Mouse (Mus musculus) MEL (cell line): ENCODE data around the gene Hps4. TPM values are rescaled to one million over a fixed set of nuclear protein-coding genes. Genes with fewer than 3 reads are reported as not detected.

ENCODE experiments used
- DNase-seq: peaks from one replicate; pipeline ENCODE4 v3.0.0; 2011; ENCODE audit warnings: low read depth, low spot score
- H3K27ac ChIP-seq: 2 replicates; pipeline ENCODE4 v1.5.1; 2012; ENCODE audit warnings: low read depth, mild to moderate bottlenecking, control low read depth, low read length, moderate library complexity; ENCODE audit not compliant: control insufficient read depth
- H3K27me3 ChIP-seq, 2 experiments: fragments of 150-350 bp in 1 of 2; sonication (generic) in 1 of 2; 2 replicates each; pipeline ENCODE4 v1.6.1; 2012; ENCODE audit warnings: low read length in 2 of 2, mild to moderate bottlenecking in 2 of 2, improper control_type of control experiment in 1 of 2, moderate library complexity in 1 of 2; ENCODE audit not compliant: insufficient read depth in 2 of 2, control insufficient read depth in 1 of 2
- H3K36me3 ChIP-seq, 2 experiments: 2 replicates each; pipeline ENCODE4 v1.6.1; 2012 to 2014; ENCODE audit warnings: low read length in 2 of 2, improper control_type of control experiment in 1 of 2, inconsistent platforms in 1 of 2, mild to moderate bottlenecking in 1 of 2; ENCODE audit not compliant: insufficient read depth in 2 of 2, control insufficient read depth in 1 of 2
- H3K4me1 ChIP-seq, 2 experiments: fragments of 150-350 bp in 1 of 2; sonication (generic) in 1 of 2; 2 replicates each; pipeline ENCODE4 v1.6.1; 2012; ENCODE audit warnings: low read length in 2 of 2, improper control_type of control experiment in 1 of 2, mild to moderate bottlenecking in 1 of 2; ENCODE audit not compliant: insufficient read depth in 2 of 2, control insufficient read depth in 1 of 2
- H3K4me3 ChIP-seq, 2 experiments: fragments of 150-350 bp in 1 of 2; sonication (generic) in 1 of 2; 2 replicates each; pipeline ENCODE4 v1.5.1; 2012; ENCODE audit warnings: low read depth in 2 of 2, low read length in 2 of 2, mild to moderate bottlenecking in 2 of 2, moderate library complexity in 2 of 2, control low read depth in 1 of 2, improper control_type of control experiment in 1 of 2; ENCODE audit not compliant: control insufficient read depth in 1 of 2, insufficient read depth in 1 of 2
- H3K79me2 ChIP-seq: 2 replicates; pipeline ENCODE4 v1.6.1; 2012; ENCODE audit warnings: mild to moderate bottlenecking, low read length, moderate library complexity; ENCODE audit not compliant: control insufficient read depth, poor library complexity, insufficient read depth
- H3K9ac ChIP-seq: 2 replicates; pipeline ENCODE4 v1.6.1; 2012; ENCODE audit warnings: low read depth, mild to moderate bottlenecking, control low read depth, low read length, moderate library complexity; ENCODE audit not compliant: control insufficient read depth, poor library complexity, severe bottlenecking
- H3K9me3 ChIP-seq: fragments of 150-350 bp; sonication (generic); replicated peaks from 2 replicates; pipeline ENCODE4 v1.6.1; 2012; ENCODE audit warnings: mild to moderate bottlenecking, low read length, improper control_type of control experiment, moderate library complexity; ENCODE audit not compliant: insufficient read depth
- BHLHE40 ChIP-seq: IDR thresholded peaks from 2 replicates; pipeline ENCODE4 v1.6.1; 2012; ENCODE audit warnings: low read depth, mild to moderate bottlenecking, inconsistent platforms, low read length, improper control_type of control experiment, borderline replicate concordance
- CHD2 ChIP-seq: IDR thresholded peaks from 2 replicates; pipeline ENCODE4 v1.6.1; 2011; ENCODE audit warnings: low read length, improper control_type of control experiment
- CTCF ChIP-seq, 3 experiments: IDR thresholded peaks in 2 of 3; conservative IDR thresholded peaks in 1 of 3; 2 replicates each; pipeline ENCODE4 v1.5.1; 2011 to 2012; ENCODE audit warnings: low read length in 3 of 3, low read depth in 2 of 3, mild to moderate bottlenecking in 2 of 3, improper control_type of control experiment in 1 of 3, inconsistent platforms in 1 of 3, mixed read lengths in 1 of 3, moderate library complexity in 1 of 3; ENCODE audit not compliant: control insufficient read depth in 1 of 3, insufficient read depth in 1 of 3, poor library complexity in 1 of 3, severe bottlenecking in 1 of 3
- ELF1 ChIP-seq: IDR thresholded peaks from 2 replicates; pipeline ENCODE4 v1.6.1; 2014; ENCODE audit warnings: low read depth, mild to moderate bottlenecking, inconsistent platforms, low read length, improper control_type of control experiment, moderate library complexity
- EP300 ChIP-seq, 2 experiments: IDR thresholded peaks; 2 replicates each; pipeline ENCODE4 v1.6.1; 2011; ENCODE audit warnings: improper control_type of control experiment in 2 of 2, low read length in 2 of 2, low read depth in 1 of 2, mild to moderate bottlenecking in 1 of 2
- ETS1 ChIP-seq: IDR thresholded peaks from 2 replicates; pipeline ENCODE4 v1.6.1; 2012; ENCODE audit warnings: low read depth, mild to moderate bottlenecking, inconsistent platforms, low read length, improper control_type of control experiment, moderate library complexity
- GABPA ChIP-seq: IDR thresholded peaks from 2 replicates; pipeline ENCODE4 v1.6.1; 2012; ENCODE audit warnings: low read depth, mild to moderate bottlenecking, inconsistent platforms, low read length, improper control_type of control experiment, moderate library complexity
- GATA1 ChIP-seq: IDR thresholded peaks from 2 replicates; pipeline ENCODE4 v1.6.1; 2011; ENCODE audit warnings: low read depth, low read length, improper control_type of control experiment
- JUND ChIP-seq: IDR thresholded peaks from 2 replicates; pipeline ENCODE4 v1.6.1; 2011; ENCODE audit warnings: low read depth, mild to moderate bottlenecking, improper control_type of control experiment, low read length
- KAT2A ChIP-seq: conservative IDR thresholded peaks from 2 replicates; pipeline ENCODE4 v1.6.1; 2012; ENCODE audit warnings: low read depth, low read length, improper control_type of control experiment, inconsistent platforms
- MAFK ChIP-seq: IDR thresholded peaks from 2 replicates; pipeline ENCODE4 v1.6.1; 2011; ENCODE audit warnings: low read depth, mild to moderate bottlenecking, low read length, improper control_type of control experiment, borderline replicate concordance
- MXI1 ChIP-seq: IDR thresholded peaks from 2 replicates; pipeline ENCODE4 v1.6.1; 2011; ENCODE audit warnings: mild to moderate bottlenecking, low read depth, low read length, improper control_type of control experiment
- MYC ChIP-seq: IDR thresholded peaks from 2 replicates; pipeline ENCODE4 v1.6.1; 2011; ENCODE audit warnings: low read depth, mild to moderate bottlenecking, low read length, improper control_type of control experiment, moderate library complexity
- NRF1 ChIP-seq: IDR thresholded peaks from 2 replicates; pipeline ENCODE4 v1.6.1; 2014; ENCODE audit warnings: low read depth, mild to moderate bottlenecking, inconsistent platforms, low read length, improper control_type of control experiment, moderate library complexity; ENCODE audit not compliant: poor library complexity, insufficient read depth, severe bottlenecking
- POLR2A ChIP-seq, 2 experiments: IDR thresholded peaks; 2 replicates each; pipeline ENCODE4 v1.6.1; 2011 to 2012; ENCODE audit warnings: low read length in 2 of 2, mild to moderate bottlenecking in 2 of 2, control low read depth in 1 of 2, improper control_type of control experiment in 1 of 2, low read depth in 1 of 2, moderate library complexity in 1 of 2; ENCODE audit not compliant: control insufficient read depth in 1 of 2, insufficient read depth in 1 of 2, poor library complexity in 1 of 2
- POLR2AphosphoS2 ChIP-seq: IDR thresholded peaks from 2 replicates; pipeline ENCODE4 v1.6.1; 2011; ENCODE audit warnings: low read length, improper control_type of control experiment
- POLR2AphosphoS5 ChIP-seq: IDR thresholded peaks from 2 replicates; pipeline ENCODE4 v1.6.1; 2012; ENCODE audit warnings: low read depth, borderline replicate concordance, mild to moderate bottlenecking, inconsistent platforms, low read length, moderate library complexity, mixed read lengths
- RAD21 ChIP-seq: IDR thresholded peaks from 2 replicates; pipeline ENCODE4 v1.6.1; 2011; ENCODE audit warnings: mild to moderate bottlenecking, low read depth, low read length, improper control_type of control experiment
- SIN3A ChIP-seq: IDR thresholded peaks from 2 replicates; pipeline ENCODE4 v1.6.1; 2012; ENCODE audit warnings: low read length, improper control_type of control experiment, inconsistent platforms
- SMC3 ChIP-seq: IDR thresholded peaks from 2 replicates; pipeline ENCODE4 v1.6.1; 2011; ENCODE audit warnings: low read depth, low read length, improper control_type of control experiment
- TAL1 ChIP-seq: IDR thresholded peaks from 2 replicates; pipeline ENCODE4 v1.6.1; 2012; ENCODE audit warnings: mild to moderate bottlenecking, inconsistent platforms, low read length, moderate library complexity, mixed read lengths
- TBP ChIP-seq: IDR thresholded peaks from 2 replicates; pipeline ENCODE4 v1.8.0; 2011; ENCODE audit warnings: low read depth, low read length, improper control_type of control experiment
- TCF12 ChIP-seq: IDR thresholded peaks from 2 replicates; pipeline ENCODE4 v1.6.1; 2014; ENCODE audit warnings: low read depth, mild to moderate bottlenecking, inconsistent platforms, low read length, improper control_type of control experiment, moderate library complexity
- USF1 ChIP-seq: IDR thresholded peaks from 2 replicates; pipeline ENCODE4 v1.6.1; 2014; ENCODE audit warnings: low read depth, mild to moderate bottlenecking, inconsistent platforms, low read length, improper control_type of control experiment, moderate library complexity
- USF2 ChIP-seq, 2 experiments: IDR thresholded peaks; 2 replicates each; pipeline ENCODE4 v1.6.1; 2011 to 2012; ENCODE audit warnings: improper control_type of control experiment in 2 of 2, low read length in 2 of 2, borderline replicate concordance in 1 of 2, inconsistent platforms in 1 of 2, low read depth in 1 of 2, mild to moderate bottlenecking in 1 of 2; ENCODE audit not compliant: insufficient read depth in 1 of 2
- ZC3H11A ChIP-seq: IDR thresholded peaks from 2 replicates; pipeline ENCODE4 v1.6.1; 2012; ENCODE audit warnings: low read depth, mild to moderate bottlenecking, inconsistent platforms, low read length, improper control_type of control experiment
- ZKSCAN1 ChIP-seq: IDR thresholded peaks from 2 replicates; pipeline ENCODE4 v1.6.1; 2012; ENCODE audit warnings: low read depth, mild to moderate bottlenecking, inconsistent platforms, low read length, improper control_type of control experiment, moderate library complexity
- ZMIZ1 ChIP-seq: IDR thresholded peaks from 2 replicates; pipeline ENCODE4 v1.6.1; 2012; ENCODE audit warnings: low read depth, mild to moderate bottlenecking, inconsistent platforms, low read length, improper control_type of control experiment, moderate library complexity
- ZNF384 ChIP-seq: IDR thresholded peaks from 2 replicates; pipeline ENCODE4 v1.6.1; 2012; ENCODE audit warnings: low read depth, mild to moderate bottlenecking, inconsistent platforms, low read length, improper control_type of control experiment
- polyA plus RNA-seq, 2 experiments: library from polyadenylated mRNA; stranded (reverse) in 1 of 2; unstranded in 1 of 2; fragments of >175 nt in 1 of 2; fragments of >200 nt in 1 of 2; gene quantifications; 2 replicates each; pipeline versions ENCODE4 v1.2.1 to v1.2.4; 2012; ENCODE audit warnings: low replicate concordance in 2 of 2, low read depth in 1 of 2; ENCODE audit not compliant: insufficient read length in 2 of 2, insufficient read depth in 1 of 2, missing spikeins in 1 of 2
- total RNA-seq: library from RNA; depleted of rRNA; stranded (reverse); fragments of 300-350 nt; gene quantifications from 2 replicates; pipeline ENCODE4 v1.2.3, GENCODE M21; 2012

The Hps4 gene
- total and polyA plus RNA-seq, 3 experiments, result 37.1 to 41.7 TPM; not detected in 1

DNA sequence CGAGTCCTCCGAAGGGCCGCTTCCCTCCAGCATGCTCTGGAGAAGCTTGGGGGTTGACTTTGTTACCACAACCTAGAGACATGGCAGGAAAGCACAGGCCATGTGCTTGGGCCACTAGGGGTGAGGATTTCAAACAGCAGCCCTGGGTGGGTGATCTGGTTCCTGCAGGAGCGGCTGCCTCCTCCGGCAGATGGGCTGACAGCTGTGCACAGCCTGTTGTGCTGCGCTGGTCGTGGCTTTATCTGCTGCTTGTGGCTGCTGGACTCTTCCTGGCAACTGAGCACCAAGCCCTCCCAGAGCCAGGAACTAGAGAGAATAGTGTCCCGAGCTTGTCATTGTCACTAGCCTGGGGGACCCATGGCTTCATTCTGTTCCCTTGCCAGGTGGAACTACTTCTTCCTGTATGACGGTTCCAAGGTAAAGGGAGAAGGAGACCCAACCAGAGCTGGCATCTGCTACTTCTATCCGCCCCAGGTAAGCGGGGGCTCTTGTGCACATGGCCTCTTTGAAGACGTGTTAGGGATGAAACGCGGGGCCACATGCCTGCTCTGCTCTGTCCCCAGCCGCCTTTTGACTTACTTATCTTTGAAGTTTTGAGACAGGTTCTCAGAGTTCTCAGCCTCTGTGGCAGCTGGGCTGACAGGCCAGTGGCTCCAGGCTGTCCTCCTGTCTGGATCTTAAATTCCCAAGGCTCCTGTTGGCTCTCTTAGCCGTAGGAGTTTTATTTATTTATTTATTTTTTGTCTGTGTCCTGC is 3.5 kb downstream of the Hps4 start:
- Histone ChIP-seq H3K9ac (no peak overlapping the region), H3K4me3 (no peak overlapping the region), H3K4me1 (peaks cover 0 to 20% of the 10 kb centered on the region in 2 experiments; a peak in 3 of 4 replicates), H3K27me3 (no peaks in the 10 kb centered on the region), H3K27ac (no peak overlapping the region), H3K9me3 (no peaks in the 10 kb centered on the region)
- no peak for DNase-seq
- TF ChIP-seq USF1 (no peak), ELF1 (no peak), JUND (no peak), ZMIZ1 (no peak), ETS1 (no peak), GABPA (no peak), POLR2A (IDR thresholded peaks at IDR 0.05; ENCODE audit: control insufficient read depth in 1 of 2, insufficient read depth in 1 of 2, low read depth in 1 of 2, low read length in 2 of 2, poor library complexity in 1 of 2) (no peak), MAFK (no peak), USF2 (IDR thresholded peaks at IDR 0.05; ENCODE audit: borderline replicate concordance in 1 of 2, insufficient read depth in 1 of 2, low read depth in 1 of 2, low read length in 2 of 2) (no peak), POLR2AphosphoS5 (no peak), NRF1 (no peak), MYC (no peak), GATA1 (no peak), CHD2 (no peak), TCF12 (no peak), ZC3H11A (no peak)
- TF ChIP-seq, all 39 proteins: peak for 0
- Histone ChIP-seq H3K79me2 (peaks cover 20% of the 10 kb centered on the region), H3K36me3 (peaks cover 0 to 10% of the 10 kb centered on the region in 2 experiments; a peak in 3 of 4 replicates)

DNA sequence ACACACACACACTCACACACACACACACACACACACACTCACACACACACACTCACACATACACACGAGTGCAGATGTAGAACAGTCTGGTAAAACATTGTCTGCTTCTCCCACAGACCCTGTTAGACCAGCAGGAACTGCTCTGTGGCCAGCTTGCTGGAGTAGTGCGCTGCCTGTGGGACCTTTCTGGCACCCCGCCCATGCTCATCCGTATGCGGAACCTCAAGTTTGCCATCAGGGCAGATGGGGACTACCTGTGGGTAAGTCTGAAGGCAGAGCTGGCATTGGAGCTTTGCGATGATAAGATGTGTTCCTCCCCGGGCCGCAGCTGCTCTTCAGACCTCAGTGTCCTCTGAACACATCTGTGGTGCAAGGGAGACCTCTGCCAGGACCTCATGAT is 6.3 kb downstream of the Hps4 start:
- DNase-seq, result no peak
- Histone ChIP-seq H3K79me2 (peaks cover 5% of the 10 kb centered on the region; the same call in 1 of the 2 replicates), H3K36me3 (no peaks in the 10 kb centered on the region; a peak in 1 of 4 replicates), H3K9me3 (no peaks in the 10 kb centered on the region), H3K27me3 (no peaks in the 10 kb centered on the region), H3K27ac (no peak overlapping the region), H3K4me1 (peaks cover 0 to 8% of the 10 kb centered on the region in 2 experiments; a peak in 1 of 4 replicates), H3K4me3 (no peak overlapping the region), H3K9ac (no peak overlapping the region)
- TF ChIP-seq CTCF (IDR thresholded peaks at IDR 0.05 in 2 of 3, conservative IDR thresholded peaks at IDR 0.05 in 1 of 3; ENCODE audit: control insufficient read depth in 1 of 3, insufficient read depth in 1 of 3, low read depth in 2 of 3, low read length in 3 of 3, poor library complexity in 1 of 3, severe bottlenecking in 1 of 3) (no peak), EP300 (IDR thresholded peaks at IDR 0.05; ENCODE audit: low read depth in 1 of 2, low read length in 2 of 2) (no peak), MAFK (no peak), USF1 (no peak), BHLHE40 (no peak), GATA1 (no peak), JUND (no peak), ETS1 (no peak), ZNF384 (no peak), SMC3 (no peak), CHD2 (no peak), TBP (no peak), MXI1 (no peak), POLR2AphosphoS2 (no peak), KAT2A (no peak), ZKSCAN1 (no peak), SIN3A (no peak), RAD21 (no peak), TAL1 (no peak)
